Mouse (Mus musculus) yolk sac, embryonic 10.5 days (tissue): ENCODE data around the gene Mapk8ip3.
A peak's percentile ranks its signal among the peaks of the same experiment; 100 is the strongest.

Source experiments
- DNase-seq: peaks from one replicate; pipeline ENCODE4 v3.0.0-alpha.2; 2017; ENCODE audit warnings: low spot score

Mapk8ip3 gene

GRCm38 (mm10) chr17:24902124-24902523 lies 34.7 kb downstream of the Mapk8ip3 start:
- DNase-seq, result no peak

GRCm38 (mm10) chr17:24900014-24900413 lies 36.8 kb downstream of the Mapk8ip3 start:
- DNase-seq, result no peak

- DNase-seq, result no peak
These were observed 37.6 kb downstream of the Mapk8ip3 start for GRCm38 (mm10) chr17:24899153-24899552.

GRCm38 (mm10) chr17:24898041-24898854 lies 38.5 kb downstream of the Mapk8ip3 start:
- DNase-seq, result no peak

GRCm38 (mm10) chr17:24897600-24897999 lies 39.2 kb downstream of the Mapk8ip3 start:
- no peak for DNase-seq

- DNase-seq, result peak; percentile 34
These were observed 39.8 kb downstream of the Mapk8ip3 start for GRCm38 (mm10) chr17:24896993-24897269.

- DNase-seq, result peak; percentile 91
These were observed 40.4 kb downstream of the Mapk8ip3 start, which contains the start of gene Nme3 for GRCm38 (mm10) chr17:24896241-24896992. Nme3 (plus strand) TSS chr17:24896500.

- no peak for DNase-seq
These were observed 41.1 kb downstream of the Mapk8ip3 start for GRCm38 (mm10) chr17:24895571-24896240.

GRCm38 (mm10) chr17:24894995-24895547 lies 41.7 kb downstream of the Mapk8ip3 start, which contains the start of the genes Eme2 and Mrps34:
Eme2 (minus strand) TSS chr17:24895087.
Mrps34 (plus strand) TSS chr17:24895116.
- peak; percentile 85 for DNase-seq

GRCm38 (mm10) chr17:24894061-24894994 lies 42.4 kb downstream of the Mapk8ip3 start:
- no peak for DNase-seq

GRCm38 (mm10) chr17:24893276-24893675 lies 43.5 kb downstream of the Mapk8ip3 start:
- no peak for DNase-seq

GRCm38 (mm10) chr17:24892785-24893184 lies 44.0 kb downstream of the Mapk8ip3 start:
- no peak for DNase-seq

GRCm38 (mm10) chr17:24891321-24891720 lies 45.5 kb downstream of the Mapk8ip3 start:
- no peak for DNase-seq

GRCm38 (mm10) chr17:24890151-24891092 lies 46.4 kb downstream of the Mapk8ip3 start:
- DNase-seq, result no peak

GRCm38 (mm10) chr17:24888862-24889261 lies 47.9 kb downstream of the Mapk8ip3 start:
- DNase-seq, result no peak

- no peak for DNase-seq
These were observed 49.3 kb downstream of the Mapk8ip3 start for GRCm38 (mm10) chr17:24887291-24888080.

GRCm38 (mm10) chr17:24886932-24887271 lies 49.9 kb downstream of the Mapk8ip3 start:
- no peak for DNase-seq

- DNase-seq, result peak; percentile 98
These were observed 50.4 kb downstream of the Mapk8ip3 start, which contains the start of the genes Nubp2 and Spsb3 for GRCm38 (mm10) chr17:24886134-24886931. Nubp2 (minus strand) TSS chr17:24886349. Spsb3 (plus strand) TSS chr17:24886643.
